Mouse (Mus musculus): Measurements from ENCODE around the gene Dtnb.

DNA sequence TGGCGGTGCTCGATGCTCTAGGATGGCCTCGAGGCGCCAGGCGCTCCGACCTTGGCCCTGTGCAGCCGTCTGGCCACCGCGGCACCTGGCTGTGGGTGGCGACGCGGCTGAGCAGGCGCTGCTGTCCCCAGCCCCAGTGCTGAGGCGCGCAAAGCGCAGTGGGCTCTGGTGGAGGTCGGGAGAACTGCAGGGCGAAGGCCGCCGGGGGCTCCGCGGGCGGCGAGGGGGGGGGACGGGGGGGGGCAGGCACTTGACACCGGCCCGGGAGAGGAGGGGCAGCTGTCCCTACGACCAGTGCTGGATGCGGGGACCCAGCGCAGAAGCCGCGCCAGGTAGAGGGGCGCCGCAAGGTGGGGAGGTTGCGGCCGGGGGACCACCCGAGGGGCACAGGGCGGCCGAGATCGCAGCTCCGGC, 234.1 kb downstream of the Dtnb start:
- TF ChIP-seq CTCF (IDR thresholded peaks at IDR 0.05; ENCODE audit: low read depth) (peak; percentile 84), EP300 (IDR thresholded peaks at IDR 0.05; ENCODE audit: low read depth) (no peak)

Measured in heart, postnatal 0 days (tissue).